Mouse (Mus musculus) T-helper 2 cell (primary cell): ENCODE data around the gene Clip1.

Source experiments
- in situ Hi-C: fragments of 300-600 bp; cut with MboI, MseI; formaldehyde crosslinking; loops from one replicate; pipeline ENCODE4 v1.15.1; 2025; ENCODE audit warnings: high pct_unique_total_duplicates

Clip1 gene

DNA sequence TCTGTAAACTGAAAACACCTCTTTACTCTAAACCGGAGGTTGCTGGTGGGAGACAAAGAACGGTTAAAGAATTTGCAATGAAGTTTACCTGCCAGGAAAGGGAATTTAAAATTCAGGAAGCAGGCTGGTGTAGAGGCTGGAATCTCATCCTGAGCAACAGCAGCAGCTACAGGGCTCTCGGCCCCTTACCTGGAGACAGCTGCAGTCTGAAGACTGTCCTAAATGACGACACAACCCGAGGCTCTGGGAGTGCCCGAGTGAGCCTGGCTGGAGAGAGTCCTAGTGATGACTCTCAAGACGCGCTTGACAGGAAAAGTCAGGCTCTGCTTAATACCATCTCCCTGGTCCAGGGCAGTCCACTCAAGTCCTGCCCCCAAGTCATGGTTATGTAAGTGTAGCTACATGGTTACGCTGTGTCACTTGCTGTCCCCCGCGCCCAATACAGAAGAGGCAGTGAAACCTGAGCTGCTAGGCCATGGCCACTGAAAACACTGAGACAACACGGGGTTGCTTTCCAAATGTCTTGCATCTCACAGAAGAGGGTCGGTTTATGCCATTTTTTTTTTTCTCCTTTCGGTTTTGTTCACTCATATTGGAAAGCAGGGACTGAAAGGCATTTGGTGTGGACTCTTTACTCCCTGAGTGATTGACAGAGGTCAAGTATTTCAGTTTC, 13.5 kb downstream of the Clip1 start:
- in situ Hi-C loops = no loop called here

DNA sequence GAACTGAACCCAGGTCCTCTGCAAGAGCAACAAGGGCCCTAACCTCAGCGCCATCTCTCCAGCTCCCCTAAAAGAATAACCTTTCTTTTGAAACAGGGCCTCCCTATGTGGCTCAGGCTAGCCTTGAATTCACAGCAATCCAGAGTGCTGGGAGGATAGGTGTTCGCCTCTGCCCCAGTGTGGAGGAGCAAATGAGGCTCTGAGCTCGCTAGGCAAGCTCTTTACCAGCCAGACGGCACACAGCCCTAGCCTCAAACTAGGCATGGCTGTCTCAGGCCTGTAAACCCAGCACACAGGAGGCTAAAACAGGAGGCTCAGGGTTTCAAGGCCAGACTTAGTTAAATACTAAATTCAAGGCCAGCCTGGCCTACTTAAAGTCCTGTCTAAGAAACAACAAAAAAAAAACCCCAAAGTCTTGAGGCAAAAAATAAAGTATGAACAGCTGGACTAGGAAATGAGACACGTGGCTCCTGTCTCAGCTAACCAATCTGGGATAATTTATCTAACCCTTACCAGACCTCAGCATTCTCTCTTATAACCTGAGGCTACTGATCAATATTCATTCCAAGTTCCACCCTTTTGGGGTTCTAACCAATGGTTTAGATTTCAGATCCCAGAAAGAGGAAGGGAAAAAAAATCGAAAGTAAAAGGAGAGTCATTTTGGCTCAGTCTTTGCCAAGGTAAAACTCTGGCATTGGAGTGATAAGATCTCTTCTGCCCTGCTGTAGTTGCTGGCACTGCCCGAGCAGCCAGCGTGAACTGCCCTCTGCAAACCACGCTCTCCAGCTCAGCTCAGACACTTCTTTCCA, 14.2 kb downstream of the Clip1 start:
- in situ Hi-C loops = loop anchor here (10.0 kb wide), 1 partner anchor 815 kb away; the partner anchor contains the start of gene Rnf34

DNA sequence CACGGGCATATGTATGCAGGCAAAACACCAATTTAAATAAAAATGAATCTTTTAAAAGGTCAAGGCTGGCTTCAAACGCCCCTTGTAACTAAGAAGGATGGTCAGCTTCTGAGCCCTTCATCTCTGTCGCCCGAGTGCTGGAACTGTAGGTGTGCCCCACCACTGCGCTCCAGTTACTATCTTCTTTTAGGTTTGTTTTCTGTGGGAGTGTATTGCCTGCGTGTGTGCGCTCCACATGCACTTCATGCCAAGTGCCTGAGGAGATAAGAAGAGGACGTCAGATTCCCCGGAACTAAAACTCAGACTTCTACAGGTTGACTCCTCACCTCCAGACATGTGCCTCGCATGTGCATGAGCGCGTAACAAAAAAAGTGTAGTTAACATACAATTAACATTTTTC, 16.5 kb downstream of the Clip1 start:
- in situ Hi-C loops = loop anchor here (10.0 kb wide), 1 partner anchor 813 kb away; the partner anchor contains the start of gene Rnf34

DNA sequence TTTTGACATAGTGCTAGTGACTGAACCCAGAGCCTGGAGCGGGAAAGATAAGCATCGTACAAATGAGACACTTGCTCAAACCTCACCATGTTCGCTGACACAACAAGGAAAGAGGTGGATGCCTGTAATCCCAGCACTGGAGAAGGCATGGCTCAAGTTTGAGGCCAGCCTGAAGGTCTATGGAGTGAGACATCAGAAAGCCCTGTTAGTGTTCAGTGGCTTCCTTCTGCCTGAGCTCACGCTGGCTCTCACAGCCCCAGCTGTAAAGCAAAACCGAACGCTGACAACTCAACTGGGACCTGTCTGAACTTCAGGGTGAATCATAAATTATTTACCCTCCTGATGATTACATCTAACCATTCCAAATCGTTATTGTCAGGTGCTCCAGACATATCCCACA, 18.5 kb downstream of the Clip1 start:
- in situ Hi-C loops = loop anchor here (10.0 kb wide), 1 partner anchor 811 kb away; the partner anchor contains the start of gene Rnf34

DNA sequence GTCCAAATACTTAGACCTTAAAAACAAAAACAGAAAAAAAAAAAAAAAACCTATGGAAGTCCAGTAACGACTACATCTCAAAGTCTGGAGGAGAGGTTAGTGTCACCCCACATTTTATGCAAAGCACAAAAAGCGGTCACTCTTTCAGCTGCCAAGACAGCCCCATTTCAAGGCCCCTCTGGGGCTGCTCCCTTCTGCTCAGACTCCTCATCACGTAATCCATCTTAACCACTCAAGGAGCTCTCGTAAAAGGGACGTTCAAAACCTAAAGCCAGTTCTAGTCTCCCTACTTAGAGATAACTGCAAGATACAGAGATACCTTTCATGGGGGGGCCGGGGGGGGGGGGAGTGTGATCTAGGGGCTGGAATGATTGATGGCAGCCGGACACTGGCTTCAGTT, 20.1 kb downstream of the Clip1 start:
- in situ Hi-C loops = loop anchor here (10.0 kb wide), 1 partner anchor 810 kb away; the partner anchor contains the start of gene Rnf34

DNA sequence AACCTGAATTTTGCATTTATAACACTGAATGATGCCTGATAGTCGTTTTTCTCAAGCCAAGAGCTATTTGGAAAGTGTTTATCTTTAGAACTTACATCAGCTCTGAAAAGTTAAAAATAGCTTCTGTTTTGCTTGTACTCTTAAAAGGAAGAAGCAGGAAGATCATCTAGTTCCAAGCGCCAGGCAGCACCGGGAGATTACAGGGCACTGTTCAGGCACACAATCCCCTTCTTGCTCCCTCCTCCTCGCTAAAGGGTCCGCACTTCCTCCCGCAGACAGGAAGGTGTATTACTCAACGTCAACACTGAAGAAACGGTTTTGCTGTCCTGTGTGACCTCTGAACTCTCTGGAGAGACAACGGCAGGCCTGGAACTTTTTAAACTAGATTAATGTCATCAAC, 22.4 kb downstream of the Clip1 start:
- in situ Hi-C loops = loop anchor here (10.0 kb wide), 1 partner anchor 807 kb away; the partner anchor contains the start of gene Rnf34

DNA sequence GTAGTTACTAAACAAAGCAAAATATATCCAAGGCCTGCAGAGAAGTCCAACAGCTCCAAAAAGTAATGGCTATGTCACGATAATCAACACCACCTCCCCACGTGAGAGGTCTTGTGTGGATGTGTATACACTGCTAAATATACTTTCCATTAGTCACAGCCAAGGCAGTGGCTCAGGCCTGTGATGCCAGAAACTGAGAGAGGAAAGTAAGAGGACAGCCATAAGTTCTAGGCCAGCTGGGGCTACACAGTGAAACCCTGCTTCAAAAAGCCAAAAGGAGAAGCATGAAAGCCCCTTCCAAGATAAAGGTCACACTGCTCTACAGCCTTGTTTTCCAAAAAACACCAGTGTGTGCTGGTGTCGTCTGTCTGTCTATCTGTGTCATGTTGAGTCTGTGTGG, 22.8 kb downstream of the Clip1 start:
- in situ Hi-C loops = loop anchor here (10.0 kb wide), 1 partner anchor 807 kb away; the partner anchor contains the start of gene Rnf34

DNA sequence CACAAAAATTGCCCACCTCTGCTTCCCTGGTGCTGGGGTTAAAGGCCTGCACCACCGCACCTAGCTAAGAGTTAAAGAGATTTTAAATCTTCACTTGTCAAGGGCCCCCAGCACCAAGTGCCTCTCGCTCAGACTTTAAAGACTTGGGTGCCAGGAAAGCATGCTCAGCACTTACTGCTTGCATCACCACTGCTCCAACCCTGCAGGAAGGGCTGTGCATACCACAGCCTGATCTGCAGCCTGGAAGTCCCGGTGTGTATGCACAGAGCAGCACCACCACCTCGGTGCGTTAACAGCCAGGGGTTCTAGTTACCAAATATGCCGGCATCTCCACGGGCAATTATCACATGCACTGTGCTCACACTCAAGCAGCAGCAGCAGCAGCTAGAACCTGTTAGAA, 26.8 kb downstream of the Clip1 start:
- in situ Hi-C loops = no loop called here

DNA sequence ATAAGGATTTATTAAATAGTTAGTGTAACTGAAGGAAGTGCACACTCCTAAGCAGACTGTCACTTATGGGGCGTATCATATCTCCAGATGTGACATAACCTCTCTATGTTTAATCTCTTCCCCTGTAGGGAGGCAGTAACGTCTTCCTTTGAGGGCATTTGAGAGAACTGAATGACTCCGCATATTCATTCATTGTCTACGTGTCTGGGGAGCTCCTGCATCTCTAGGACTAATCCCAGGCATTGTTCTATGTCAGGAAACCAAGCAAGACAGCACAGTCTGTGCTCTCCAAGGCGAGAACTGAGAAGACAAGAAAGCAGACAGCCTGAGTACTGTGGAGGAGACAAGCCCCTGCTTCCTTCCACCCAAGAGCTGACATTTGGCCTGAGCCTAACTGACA, 29.5 kb downstream of the Clip1 start:
- in situ Hi-C loops = no loop called here

DNA sequence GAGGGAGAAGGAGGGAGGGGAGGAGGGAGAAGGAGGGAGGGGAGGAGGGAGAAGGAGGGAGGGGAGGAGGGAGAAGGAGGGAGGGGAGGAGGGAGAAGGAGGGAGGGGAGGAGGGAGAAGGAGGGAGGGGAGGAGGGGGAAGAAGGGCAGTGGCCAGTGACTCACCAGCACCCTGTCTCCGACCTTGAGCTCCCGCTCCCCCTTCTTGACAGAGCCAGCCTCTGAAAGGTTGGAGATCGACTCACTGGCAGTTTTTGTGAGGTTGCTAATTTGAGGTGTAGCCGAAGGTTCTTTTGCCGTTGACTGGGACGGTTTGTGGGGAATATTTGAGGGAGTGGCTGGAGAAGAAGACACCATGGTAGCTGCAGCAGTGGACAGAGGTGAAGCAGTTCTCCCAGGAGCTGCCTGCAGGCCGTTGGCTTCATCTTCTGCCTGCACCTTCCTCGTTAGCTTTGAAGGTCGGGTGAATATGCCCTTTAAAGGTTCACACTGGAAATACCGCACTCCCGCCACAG, 31.1 kb downstream of the Clip1 start:
- in situ Hi-C loops = no loop called here

DNA sequence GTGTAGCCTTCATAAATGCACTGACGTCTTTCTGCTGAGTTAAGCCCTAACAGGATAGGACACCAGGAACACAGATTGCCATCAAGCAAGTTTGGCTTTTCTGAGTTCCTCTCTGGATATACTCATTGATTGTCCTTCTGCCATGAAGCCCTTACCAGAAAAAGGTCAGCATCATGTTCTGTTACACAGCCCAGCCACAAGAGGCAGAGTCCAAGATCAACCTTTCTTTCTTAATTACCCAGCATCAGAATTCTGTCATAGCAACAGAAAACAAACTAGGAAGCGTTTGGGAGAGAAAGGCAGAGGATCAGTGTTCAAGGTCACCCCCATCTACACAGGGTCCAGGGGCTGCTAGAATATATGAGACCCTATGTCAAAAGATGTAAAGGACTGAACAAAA, 33.6 kb downstream of the Clip1 start:
- in situ Hi-C loops = no loop called here

DNA sequence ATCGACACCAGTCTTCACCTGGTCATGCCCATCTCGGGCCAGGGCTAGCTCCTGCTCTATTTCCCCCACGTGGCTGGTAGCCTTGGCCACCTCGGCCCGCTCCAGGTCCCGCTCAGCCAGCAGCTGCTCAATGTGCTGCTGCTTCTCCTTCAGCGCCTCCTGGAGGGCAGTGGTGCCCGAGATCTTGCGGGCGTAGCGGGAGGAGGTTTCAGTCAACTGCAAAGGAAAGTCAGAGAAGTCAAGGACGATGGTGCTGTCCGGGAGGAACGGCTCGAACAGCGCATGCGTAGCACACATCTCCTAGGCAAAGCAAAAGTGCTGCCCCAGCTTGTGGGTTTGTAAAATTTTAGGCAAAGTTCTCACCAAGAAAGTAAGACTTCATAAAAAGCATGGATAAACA, 42.0 kb downstream of the Clip1 start:
- in situ Hi-C loops = no loop called here

DNA sequence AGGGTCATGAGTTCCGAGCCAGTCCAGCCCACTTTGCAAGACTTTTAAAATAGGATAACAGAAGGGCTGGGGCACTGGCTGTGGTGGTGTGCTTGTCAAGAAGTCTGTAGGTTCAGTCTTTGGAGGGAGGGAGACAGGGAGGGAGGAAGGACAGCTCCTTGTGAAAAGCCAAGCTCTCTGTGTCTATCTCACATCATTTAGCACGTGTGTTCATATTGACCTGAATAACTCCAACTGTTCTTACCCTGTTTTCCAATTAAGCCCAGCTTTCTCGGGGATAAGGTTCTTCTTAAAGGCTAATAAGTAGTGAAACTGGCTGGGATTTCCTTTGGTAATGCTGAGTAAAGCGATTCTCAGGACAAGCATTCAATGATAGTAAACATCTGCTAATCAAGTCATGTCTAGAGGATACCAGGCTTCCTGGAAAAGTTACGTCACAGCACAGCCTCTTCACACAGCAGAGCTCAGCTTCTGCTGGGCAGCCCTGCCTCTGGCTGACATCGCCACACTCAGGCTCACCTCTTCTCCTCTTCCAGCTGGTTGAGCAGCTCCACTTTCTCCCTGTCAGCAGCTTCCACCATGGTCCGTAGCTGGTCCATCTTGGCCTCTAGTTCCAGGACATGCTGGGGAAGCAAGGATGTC, 43.0 kb downstream of the Clip1 start:
- in situ Hi-C loops = no loop called here

DNA sequence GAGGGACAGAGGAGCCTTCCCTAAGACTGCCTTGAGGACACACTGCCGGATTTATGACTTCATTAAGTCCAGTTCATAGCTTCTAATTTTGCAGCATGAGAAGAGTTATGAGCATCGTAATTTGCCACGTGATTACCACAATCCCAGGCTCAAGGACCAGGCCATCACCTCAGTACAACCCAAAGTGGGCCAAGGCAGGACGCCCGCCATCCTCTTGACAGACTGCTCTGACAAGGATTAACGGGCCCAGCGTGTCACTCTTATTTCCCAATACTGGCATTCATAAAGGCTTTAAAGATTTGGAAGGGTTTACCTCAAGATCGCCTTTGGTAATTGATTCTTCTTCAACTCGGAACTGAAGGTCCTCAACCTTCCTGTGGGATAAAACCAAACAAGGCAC, 44.2 kb downstream of the Clip1 start:
- in situ Hi-C loops = no loop called here

DNA sequence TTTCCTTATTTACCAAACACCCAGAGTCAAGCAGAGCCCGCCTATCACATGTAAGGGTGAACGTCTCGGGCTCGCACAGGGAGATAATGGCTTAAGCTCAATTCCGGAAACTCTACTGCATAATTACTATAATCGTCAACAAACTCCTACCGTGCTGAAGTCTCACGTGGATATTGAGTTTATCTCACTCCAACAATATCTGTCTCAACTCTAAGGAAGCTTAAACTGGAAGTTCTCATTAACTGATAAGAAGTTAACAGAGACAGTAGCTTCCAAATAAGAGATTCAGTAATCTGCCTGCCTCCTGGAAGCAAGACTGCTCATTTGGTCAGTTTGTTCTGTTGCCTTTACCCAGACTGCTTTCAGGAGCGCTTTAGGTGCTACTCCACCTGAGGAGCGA, 53.2 kb downstream of the Clip1 start:
- in situ Hi-C loops = no loop called here

DNA sequence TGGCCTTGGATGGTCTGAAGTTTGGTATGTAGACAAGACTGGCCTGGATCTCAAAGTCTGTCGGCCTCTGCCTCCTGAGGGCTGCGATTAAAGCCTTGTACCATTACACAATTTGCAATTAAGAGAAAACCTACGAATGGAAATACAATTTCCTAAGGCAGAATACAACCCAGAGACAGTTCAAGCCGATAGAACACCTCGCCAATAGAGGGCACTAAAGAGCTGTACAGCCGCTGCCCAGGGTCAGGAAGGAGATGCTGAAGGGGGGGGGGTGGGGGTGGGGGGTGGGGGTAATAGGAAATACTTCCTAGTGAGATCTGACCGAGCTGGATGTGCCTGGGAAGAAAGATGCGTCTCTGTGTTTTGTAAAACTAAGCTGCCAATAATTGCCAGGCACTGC, 57.8 kb downstream of the Clip1 start:
- in situ Hi-C loops = loop anchor here (5.0 kb wide), 1 partner anchor 76 kb away; no protein-coding TSS in a partner anchor

DNA sequence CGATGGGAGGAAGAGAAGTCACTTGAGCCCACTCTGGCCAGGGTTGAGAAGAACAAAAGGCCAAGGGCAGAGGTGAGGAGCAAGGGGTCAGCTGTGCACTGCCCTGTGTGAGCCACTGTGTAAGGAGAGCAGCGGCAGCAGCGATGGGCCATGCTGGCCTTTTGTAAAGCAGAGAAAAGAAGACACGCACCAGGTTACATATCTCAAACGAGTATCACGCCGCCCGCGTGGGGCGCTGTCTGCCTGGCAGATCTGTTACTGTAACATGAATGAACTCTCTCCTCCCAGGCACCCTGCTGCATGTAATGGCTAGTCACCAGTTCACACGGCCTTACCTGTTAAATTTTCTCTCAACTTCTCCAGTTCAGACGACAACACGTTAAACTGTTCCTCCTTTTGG, 62.0 kb downstream of the Clip1 start:
- in situ Hi-C loops = no loop called here

DNA sequence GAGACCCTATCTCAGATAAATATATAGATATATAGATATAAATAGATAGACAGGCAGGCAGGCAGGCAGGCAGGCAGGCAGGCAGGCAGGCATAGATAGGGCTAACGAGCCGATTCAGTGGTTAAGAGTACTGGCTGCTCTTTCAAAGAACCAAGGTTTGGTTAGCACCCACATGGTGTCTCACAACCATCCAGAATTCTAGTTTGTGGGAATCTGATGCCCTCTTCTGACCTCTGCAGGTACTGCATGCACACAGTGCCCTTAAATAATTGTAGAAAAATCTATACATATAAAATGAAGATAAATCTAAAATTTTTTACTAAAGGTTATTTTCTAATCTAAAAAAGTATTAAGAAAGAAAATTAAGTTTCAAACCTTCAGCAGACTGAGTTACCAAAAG, 65.9 kb downstream of the Clip1 start:
- in situ Hi-C loops = no loop called here

DNA sequence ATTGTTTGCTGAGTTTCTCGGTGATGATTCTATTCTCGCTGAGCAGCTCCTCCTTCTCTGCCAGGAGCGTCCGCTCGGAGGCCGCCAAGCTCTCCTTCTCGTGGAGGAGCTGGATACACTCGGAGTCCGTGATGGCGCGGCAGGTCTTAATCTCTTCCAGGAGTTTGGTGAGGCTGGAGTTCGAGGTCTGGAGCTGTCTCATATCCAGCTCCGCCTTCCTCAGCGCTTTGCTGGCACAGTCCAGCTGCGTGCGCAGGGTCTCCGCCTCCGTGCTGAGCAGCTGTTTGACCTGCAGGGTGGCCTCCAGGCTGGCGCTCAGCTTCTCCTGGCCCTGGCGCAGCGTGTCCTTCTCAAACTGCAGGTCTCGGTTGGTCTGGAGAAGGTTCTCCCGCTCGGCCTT, 70.2 kb downstream of the Clip1 start:
- in situ Hi-C loops = no loop called here

DNA sequence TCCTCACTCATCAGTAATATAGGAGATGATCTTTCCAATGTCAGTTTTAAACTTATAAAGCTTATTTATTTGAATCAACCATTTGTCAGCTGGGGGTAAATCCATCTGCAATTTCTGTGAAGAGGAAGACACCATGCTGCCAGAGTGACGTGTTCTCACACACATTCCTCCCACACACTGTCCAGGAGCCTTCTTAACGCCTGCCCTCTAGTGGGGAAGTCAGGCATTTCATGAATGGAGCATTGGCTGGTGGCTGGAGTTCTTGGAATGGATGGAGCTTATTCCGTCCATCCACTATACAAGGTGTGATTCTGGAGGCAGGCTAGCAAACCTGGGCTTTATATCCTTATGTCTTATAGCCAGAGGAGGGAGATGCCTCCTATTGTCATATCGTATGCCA, 74.6 kb downstream of the Clip1 start:
- in situ Hi-C loops = no loop called here

DNA sequence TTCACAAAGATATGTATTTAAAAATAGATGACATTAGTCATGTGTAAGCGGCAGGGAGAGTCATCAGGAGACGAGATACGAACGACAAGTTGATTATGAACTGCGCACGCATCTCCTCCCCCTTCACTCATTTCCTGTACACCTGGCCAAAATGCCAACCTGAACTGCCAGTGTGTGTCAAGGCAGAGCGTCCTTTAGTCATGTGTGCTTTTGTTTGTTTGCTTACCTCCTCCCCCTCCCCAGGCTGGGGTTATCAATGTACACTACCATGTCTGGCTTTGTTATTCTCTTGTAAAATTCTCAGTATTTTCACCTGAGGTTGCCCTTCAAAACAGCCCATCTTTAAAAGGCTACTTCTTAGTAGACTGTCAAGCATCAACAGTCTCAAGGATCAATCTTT, 75.0 kb downstream of the Clip1 start:
- in situ Hi-C loops = no loop called here

DNA sequence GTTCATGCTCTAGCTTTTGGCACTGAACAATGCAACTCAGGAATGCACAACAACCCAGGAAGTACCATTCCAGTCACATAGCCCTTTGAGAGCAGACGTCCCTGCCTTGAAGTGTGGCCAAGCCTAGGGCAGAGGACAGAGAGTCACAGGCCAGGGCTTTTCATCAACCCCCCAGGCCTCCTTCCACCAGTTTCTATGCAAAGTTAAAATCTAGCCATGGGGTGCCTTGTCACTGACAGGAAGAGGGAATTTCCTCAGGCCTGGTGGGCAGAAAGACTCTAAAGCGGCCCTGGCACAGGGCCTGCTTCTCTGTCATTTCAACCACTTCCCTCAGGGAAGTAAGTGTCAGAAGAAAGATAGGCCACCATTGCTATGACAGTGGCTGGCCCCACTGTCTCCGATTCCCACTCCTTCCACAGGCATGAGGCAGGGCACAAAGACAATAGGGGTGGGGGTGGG, 77.2 kb downstream of the Clip1 start:
- in situ Hi-C loops = no loop called here
